Mouse (Mus musculus) limb, embryonic 11.5 days (tissue): ENCODE measurements around the gene Cyp4a30b. TPM values are rescaled to one million over a fixed set of nuclear protein-coding genes. Genes with fewer than 3 reads are reported as not detected.
"Not testable (repeated sequence)": the region's sequence is repeated elsewhere in the genome, so short reads cannot be mapped to it uniquely, and the experiment has no call there.

ENCODE experiments used
- ATAC-seq: fragments of 200-750 bp; cut with Nextera tagmentation; 2 replicates; pipeline ENCODE4 v1.8.0; 2017; ENCODE audit warnings: low read depth; ENCODE audit not compliant: insufficient number of reproducible peaks, low FRiP score, low TSS enrichment
- DNase-seq: peaks from one replicate; pipeline ENCODE4 v3.0.0-alpha.2; 2015; ENCODE audit warnings: low spot score
- H3K27ac ChIP-seq: fragments of 300-500 bp; sonication (generic); replicated peaks from 2 replicates; pipeline ENCODE4 v1.5.1; 2014; ENCODE audit warnings: low read depth, mild to moderate bottlenecking, low read length
- H3K27me3 ChIP-seq: fragments of 300-500 bp; sonication (generic); 2 replicates; pipeline ENCODE4 v1.6.1; 2014; ENCODE audit warnings: mild to moderate bottlenecking, low read length, mixed read lengths; ENCODE audit not compliant: control insufficient read depth, insufficient read depth
- H3K36me3 ChIP-seq: fragments of 300-500 bp; sonication (generic); 2 replicates; pipeline ENCODE4 v1.6.1; 2014; ENCODE audit warnings: mild to moderate bottlenecking, low read length, moderate library complexity, mixed read lengths; ENCODE audit not compliant: control insufficient read depth, insufficient read depth
- H3K4me1 ChIP-seq: fragments of 300-500 bp; sonication (generic); 2 replicates; pipeline ENCODE4 v1.6.1; 2014; ENCODE audit warnings: low read length, mixed read lengths; ENCODE audit not compliant: control insufficient read depth, insufficient read depth
- H3K4me2 ChIP-seq: fragments of 300-500 bp; sonication (generic); 2 replicates; pipeline ENCODE4 v1.6.1; 2014; ENCODE audit warnings: low read depth, mild to moderate bottlenecking, moderate library complexity; ENCODE audit not compliant: severe bottlenecking
- H3K4me3 ChIP-seq: fragments of 300-500 bp; sonication (generic); 2 replicates; pipeline ENCODE4 v1.5.1; 2014; ENCODE audit warnings: low read depth, low read length
- H3K9ac ChIP-seq: fragments of 300-500 bp; sonication (generic); 2 replicates; pipeline ENCODE4 v1.6.1; 2014; ENCODE audit warnings: mild to moderate bottlenecking, low read length
- H3K9me3 ChIP-seq: fragments of 300-500 bp; sonication (generic); 2 replicates; pipeline ENCODE4 v1.6.1; 2016; ENCODE audit warnings: low read length; ENCODE audit not compliant: control insufficient read depth
- WGBS: fragments of 180-500 bp; shearing (Covaris S2); extraction: QIAGEN DNeasy Blood & Tissue Kit; methylation state at CpG from one replicate; pipeline ENCODE4 v1.1.7; 2014; 5-methylcytosine and 5-hydroxymethylcytosine counted together
- polyA plus RNA-seq: library from polyadenylated mRNA; unstranded; fragments of >200 nt; fragmentation: Nextera tagmentation; extraction: Ambion mirVana; gene quantifications from 2 replicates; pipeline ENCODE4 v1.2.1, GENCODE M21; 2014

Gene Cyp4a30b
- not detected in 2 replicates for polyA plus RNA-seq

DNA sequence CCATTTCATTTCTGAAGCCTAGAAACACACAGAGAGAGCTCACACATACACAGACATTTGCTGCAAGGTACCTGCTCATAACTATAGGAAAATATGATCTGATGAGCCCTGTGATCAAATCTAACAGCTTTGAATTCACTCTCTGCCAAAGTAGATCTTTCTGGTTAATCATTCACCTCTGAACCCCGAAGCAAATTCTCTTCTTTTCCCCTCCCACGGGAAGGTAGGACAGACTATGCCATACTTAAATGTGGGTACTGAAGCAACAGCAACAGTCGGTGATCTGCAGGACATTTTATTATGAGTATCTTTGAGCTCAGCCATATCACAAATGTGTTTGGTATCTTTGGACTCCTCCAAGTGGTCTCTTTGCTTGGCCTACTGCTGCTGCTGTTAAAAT, at the start of gene Cyp4a30b:
Cyp4a30b (plus strand) TSS at position 301 of the 400 bp plus-strand sequence.
- no peaks in the 10 kb centered on the region for H3K4me1 ChIP-seq
- H3K4me2 ChIP-seq = no peak within 1 kb of the TSS
- no peak within 1 kb of the TSS for H3K9ac ChIP-seq
- ATAC-seq (no peak), DNase-seq (no peak)
- no peaks in the 10 kb centered on the region for H3K9me3 ChIP-seq
- no peaks in the 10 kb centered on the region for H3K36me3 ChIP-seq
- H3K27ac ChIP-seq = no peak within 1 kb of the TSS
- no peak within 1 kb of the TSS for H3K4me3 ChIP-seq
- H3K27me3 ChIP-seq = no peaks in the 10 kb centered on the region
- 80% methylated on average over 3 of the region's 3 CpGs for WGBS

DNA sequence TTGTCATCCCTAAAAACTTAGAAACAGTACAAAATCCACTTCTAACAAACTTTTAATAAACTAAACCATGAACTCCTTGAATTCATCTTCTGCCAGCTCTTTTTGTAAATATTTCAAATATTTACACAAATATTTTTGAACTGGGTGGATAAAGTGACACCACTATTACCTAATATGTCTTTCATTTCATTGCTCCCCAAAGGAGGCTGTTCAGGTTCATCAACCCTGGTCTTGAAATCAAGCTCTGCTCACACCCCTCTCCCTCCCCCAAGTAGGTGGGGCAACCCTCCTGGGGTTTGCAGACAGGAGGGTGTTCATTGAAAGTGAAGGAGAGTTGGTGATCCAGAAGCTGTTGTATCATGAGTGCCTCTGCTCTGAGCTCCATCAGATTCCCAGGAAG, 41.1 kb upstream of the Cyp4a30b start, which contains the start of gene Cyp4a12b:
Cyp4a12b (plus strand) TSS at position 301 of the 400 bp plus-strand sequence.
- not testable (repeated sequence) for H3K27me3 ChIP-seq, DNase-seq, H3K36me3 ChIP-seq, H3K4me1 ChIP-seq, H3K4me3 ChIP-seq, H3K27ac ChIP-seq, ATAC-seq, H3K9me3 ChIP-seq, H3K9ac ChIP-seq, H3K4me2 ChIP-seq

DNA sequence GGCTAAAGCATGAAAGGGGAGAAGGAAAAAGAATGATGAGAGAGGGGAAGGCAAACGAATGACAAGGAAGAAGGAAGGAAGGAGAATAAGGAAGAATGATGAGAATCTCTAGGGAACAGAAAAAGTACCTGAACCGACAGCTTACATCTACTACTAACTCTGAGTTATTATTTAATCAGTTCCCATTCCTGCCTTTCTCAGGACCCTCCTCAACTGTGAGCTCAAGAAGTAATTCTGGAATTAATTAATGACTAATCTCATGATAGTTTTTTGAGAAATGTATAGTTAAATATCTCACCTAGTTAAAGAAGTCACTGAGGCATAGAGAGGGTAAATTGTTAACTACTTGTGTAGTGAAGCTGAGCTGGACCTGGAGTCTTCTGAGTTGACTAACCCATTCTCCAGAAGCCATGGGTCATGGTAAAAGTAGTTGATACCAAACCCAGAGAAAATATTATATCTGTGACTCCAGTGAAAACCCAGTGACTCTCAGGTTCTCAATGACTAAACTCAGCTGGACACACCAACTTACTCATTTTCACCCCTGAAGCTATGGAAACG, 1.7 kb upstream of the Cyp4a30b start:
- no peaks in the 10 kb centered on the region for H3K9me3 ChIP-seq
- H3K4me3 ChIP-seq = no peak overlapping the region
- WGBS = 71% methylated on average over 3 of the region's 3 CpGs
- no peak overlapping the region for H3K4me2 ChIP-seq
- ATAC-seq = no peak
- DNase-seq = no peak
- H3K36me3 ChIP-seq = no peaks in the 10 kb centered on the region
- no peak overlapping the region for H3K27ac ChIP-seq
- no peaks in the 10 kb centered on the region for H3K27me3 ChIP-seq
- no peak overlapping the region for H3K9ac ChIP-seq
- H3K4me1 ChIP-seq = no peaks in the 10 kb centered on the region

DNA sequence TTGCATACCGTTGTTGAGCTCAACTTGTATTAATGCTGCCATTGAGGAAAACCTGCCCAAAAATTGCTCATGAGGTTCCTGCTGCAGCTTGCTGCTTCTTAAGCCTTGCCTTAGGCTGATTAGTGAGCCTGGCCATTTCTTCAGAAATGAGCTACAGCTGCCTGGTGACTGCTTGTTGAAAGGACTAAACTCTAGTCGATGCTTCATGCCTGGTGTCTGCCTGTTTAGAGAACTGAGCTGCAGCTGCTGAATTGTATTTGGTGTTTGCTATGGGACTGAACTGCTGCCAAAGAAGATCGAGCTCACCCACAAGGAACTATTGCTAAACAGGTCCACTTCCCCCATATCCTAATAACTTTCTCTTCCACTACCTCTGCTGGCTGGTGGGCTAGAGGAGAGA, 21.2 kb downstream of the Cyp4a30b start:
- 72% methylated on average over 3 of the region's 3 CpGs for WGBS

DNA sequence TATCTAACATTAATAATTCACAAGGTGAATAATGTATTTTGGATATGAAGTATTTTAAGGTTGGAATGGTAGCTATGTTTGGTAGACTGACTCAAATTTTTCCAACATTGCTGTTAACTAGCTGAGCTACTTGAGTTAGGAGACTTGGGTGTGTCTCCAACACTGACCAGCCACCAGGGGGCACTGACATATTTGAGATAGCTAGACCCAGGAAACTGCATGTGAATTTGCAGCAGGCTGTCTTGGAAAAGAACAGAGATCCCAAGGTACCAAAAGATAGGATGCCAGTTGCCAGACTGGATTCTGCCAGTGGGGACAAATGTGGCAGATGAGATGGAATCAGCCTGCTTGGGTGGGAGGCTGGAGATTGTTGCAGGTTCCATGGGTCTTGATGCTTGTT, 23.6 kb downstream of the Cyp4a30b start:
- H3K4me1 ChIP-seq, H3K36me3 ChIP-seq, H3K9me3 ChIP-seq, H3K27ac ChIP-seq, H3K9ac ChIP-seq, H3K4me3 ChIP-seq, H3K4me2 ChIP-seq, H3K27me3 ChIP-seq, DNase-seq, ATAC-seq: not testable (repeated sequence)

More for the DNA sequence above, 21.2 kb downstream of the Cyp4a30b start:
- H3K36me3 ChIP-seq, DNase-seq, H3K4me1 ChIP-seq, H3K4me2 ChIP-seq, H3K27ac ChIP-seq, H3K9me3 ChIP-seq, H3K4me3 ChIP-seq, ATAC-seq, H3K9ac ChIP-seq, H3K27me3 ChIP-seq: not testable (repeated sequence)

DNA sequence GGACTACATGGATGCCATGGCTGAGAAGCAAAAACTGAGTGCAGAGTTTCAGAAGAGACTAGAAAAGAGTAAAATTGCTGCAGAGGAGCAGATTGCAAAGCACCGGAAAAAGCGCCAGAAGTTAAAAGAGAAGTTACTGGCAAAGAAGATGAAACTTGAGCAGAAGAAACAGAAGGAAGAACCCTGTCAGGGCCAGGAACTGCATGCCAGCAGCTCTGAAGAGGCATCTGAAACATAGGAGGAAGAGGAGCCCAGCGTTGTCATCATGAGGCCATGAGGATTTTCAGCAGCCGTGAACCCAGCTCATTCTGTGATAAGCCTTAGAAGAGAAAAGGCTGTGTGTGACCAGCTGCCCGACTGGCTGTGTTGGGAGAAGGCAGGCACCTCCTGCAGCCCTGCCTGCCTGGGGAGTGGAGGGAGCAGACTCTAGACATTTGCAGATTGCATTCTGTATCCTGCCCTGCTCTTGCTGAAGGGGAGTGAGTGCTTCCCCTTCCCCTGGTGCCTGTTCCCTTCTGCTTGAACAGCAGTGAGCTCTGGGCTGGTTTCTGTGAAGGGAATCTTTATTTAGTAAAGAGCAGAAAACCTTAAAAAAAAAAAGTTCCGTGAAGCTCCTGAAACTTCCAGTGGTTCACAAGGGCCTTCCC, 28.7 kb downstream of the Cyp4a30b start:
- ATAC-seq = no peak

DNA sequence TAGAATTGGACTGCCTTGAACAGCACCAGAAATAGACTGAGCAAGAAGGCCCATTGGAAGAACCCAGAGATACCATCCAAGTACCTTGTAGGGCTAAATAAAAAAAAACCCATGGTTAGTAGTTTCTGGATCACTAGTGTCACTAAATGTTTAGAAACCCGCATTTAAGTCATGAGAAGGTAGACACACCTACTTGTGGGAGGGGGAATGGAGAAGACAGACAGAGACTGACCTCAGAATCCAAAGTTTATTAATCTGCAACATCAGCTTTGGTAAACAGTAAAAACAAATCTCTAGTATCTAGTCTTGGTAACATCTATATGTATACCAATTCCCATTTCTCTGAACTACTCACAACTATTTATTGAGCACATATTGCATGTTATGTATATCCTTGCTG, 43.6 kb downstream of the Cyp4a30b start, which contains the start of gene Cyp4a14:
Cyp4a14 (minus strand) TSS at position 142 of the 400 bp plus-strand sequence.
- Histone ChIP-seq H3K27ac (no peak within 1 kb of the TSS), H3K27me3 (no peaks in the 10 kb centered on the region), H3K4me2 (no peak within 1 kb of the TSS), H3K9ac (no peak within 1 kb of the TSS), H3K4me1 (no peaks in the 10 kb centered on the region), H3K36me3 (no peaks in the 10 kb centered on the region), H3K4me3 (no peak within 1 kb of the TSS), H3K9me3 (no peaks in the 10 kb centered on the region)
- no peak for ATAC-seq
- DNase-seq = no peak
- 100% methylated on average over 1 of the region's 1 CpGs for WGBS

More for the DNA sequence above, 28.7 kb downstream of the Cyp4a30b start:
- no peaks in the 10 kb centered on the region for H3K27me3 ChIP-seq
- H3K4me3 ChIP-seq = no peak overlapping the region
- DNase-seq = no peak
- H3K9ac ChIP-seq = no peak overlapping the region
- H3K36me3 ChIP-seq = no peaks in the 10 kb centered on the region
- no peaks in the 10 kb centered on the region for H3K9me3 ChIP-seq
- H3K27ac ChIP-seq = no peak overlapping the region
- H3K4me1 ChIP-seq = no peaks in the 10 kb centered on the region
- 78% methylated on average over 6 of the region's 6 CpGs for WGBS
- no peak overlapping the region for H3K4me2 ChIP-seq

DNA sequence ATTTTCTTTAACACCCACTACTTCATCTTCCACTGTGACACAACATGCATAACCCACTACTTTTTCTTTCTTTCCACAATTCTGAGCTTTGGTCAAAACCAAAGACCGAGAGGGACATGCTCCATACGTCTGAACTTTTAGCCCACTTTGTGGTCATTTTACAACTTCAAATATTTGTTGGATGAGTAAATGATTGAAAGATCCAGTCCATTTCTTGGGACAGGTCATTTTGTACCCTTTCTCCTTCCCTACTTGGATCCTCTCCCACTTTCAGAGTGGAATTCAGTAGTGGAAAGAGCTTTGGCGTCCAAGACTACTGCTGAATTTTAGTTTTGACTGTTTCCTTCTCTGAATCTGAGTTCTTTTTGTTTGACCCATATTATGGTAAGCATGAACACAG, 45.1 kb downstream of the Cyp4a30b start:
- WGBS = 92% methylated on average over 3 of the region's 3 CpGs
- no peak overlapping the region for H3K9ac ChIP-seq
- H3K4me2 ChIP-seq = no peak overlapping the region
- ATAC-seq (no peak), DNase-seq (no peak)
- H3K4me1 ChIP-seq = no peaks in the 10 kb centered on the region
- no peak overlapping the region for H3K4me3 ChIP-seq
- H3K27me3 ChIP-seq = no peaks in the 10 kb centered on the region
- no peaks in the 10 kb centered on the region for H3K36me3 ChIP-seq
- no peak overlapping the region for H3K27ac ChIP-seq
- H3K9me3 ChIP-seq = no peaks in the 10 kb centered on the region
